Mouse (Mus musculus) heart, adult 2 months (tissue): ENCODE results near the gene Spout1.

Experiments
- CTCF ChIP-seq: fragments of 200-600 bp; IDR thresholded peaks from 2 replicates; pipeline ENCODE4 v1.8.1; 2022; ENCODE audit warnings: antibody characterized with exemption, mild to moderate bottlenecking, moderate library complexity
- POLR2A ChIP-seq: fragments of 200-500 bp; IDR thresholded peaks from 2 replicates; pipeline ENCODE4 v1.6.1; 2011; ENCODE audit warnings: mild to moderate bottlenecking, low read depth, low read length, control low read depth; ENCODE audit not compliant: insufficient read depth

DNA sequence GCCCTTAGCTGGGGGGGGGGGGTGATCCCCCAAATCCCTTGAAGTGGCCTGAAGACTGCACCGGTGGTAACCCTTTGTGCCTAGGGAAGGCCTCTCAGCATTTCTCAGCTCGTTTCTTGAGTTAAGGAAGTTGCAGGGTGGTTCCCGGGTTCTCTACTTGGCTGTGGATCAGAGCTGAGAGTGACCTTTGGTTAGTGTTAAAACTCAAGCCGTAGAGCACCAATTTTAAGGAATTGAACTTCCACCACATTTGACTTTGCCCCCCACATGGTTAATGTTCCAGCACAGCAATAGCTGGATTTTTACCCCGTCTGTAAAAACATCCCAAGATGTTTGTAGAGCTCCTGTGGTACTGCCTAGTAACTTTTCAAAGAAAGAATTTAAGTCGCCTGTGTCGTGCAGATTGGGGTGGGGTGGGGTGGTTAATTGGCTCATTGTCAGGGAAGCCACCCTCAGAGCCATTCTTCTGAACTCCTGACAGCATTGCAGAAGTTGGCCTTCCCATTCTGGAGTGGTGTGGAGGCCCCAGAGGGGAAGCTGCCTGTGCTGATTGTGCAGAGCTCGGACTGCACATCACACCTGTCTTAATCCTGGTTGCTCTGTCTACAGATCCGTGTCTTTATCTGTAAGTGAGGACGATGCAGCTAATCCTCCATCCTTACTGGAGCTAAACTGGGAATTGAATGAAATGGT, 43.2 kb downstream of the Spout1 start:
- TF ChIP-seq POLR2A = no peak
- TF ChIP-seq CTCF = no peak
